Mouse (Mus musculus) embryonic fibroblast, embryonic 13.5 days (primary cell): ENCODE measurements around the gene Kif1b. TPM values are rescaled to one million over a fixed set of nuclear protein-coding genes. Genes with fewer than 3 reads are reported as not detected.

Source experiments
- H3K27ac ChIP-seq: 2 replicates; pipeline ENCODE4 v1.5.1; 2012; ENCODE audit warnings: low read length, control low read depth, inconsistent platforms; ENCODE audit not compliant: insufficient read depth
- H3K4me1 ChIP-seq: 2 replicates; pipeline ENCODE4 v1.6.1; 2011; ENCODE audit warnings: low read length; ENCODE audit not compliant: control insufficient read depth, insufficient read depth
- H3K4me3 ChIP-seq: 2 replicates; pipeline ENCODE4 v1.5.1; 2011; ENCODE audit warnings: mild to moderate bottlenecking, control low read depth, low read length; ENCODE audit not compliant: insufficient read depth
- CTCF ChIP-seq: IDR thresholded peaks from 2 replicates; pipeline ENCODE4 v1.5.1; 2011; ENCODE audit warnings: mild to moderate bottlenecking, control low read depth, low read length, moderate library complexity, borderline replicate concordance; ENCODE audit not compliant: insufficient read depth
- POLR2A ChIP-seq: IDR thresholded peaks from 2 replicates; pipeline ENCODE4 v1.6.1; 2011; ENCODE audit warnings: low read depth, mild to moderate bottlenecking, control low read depth, low read length, moderate library complexity
- polyA plus RNA-seq: library from polyadenylated mRNA; stranded (reverse); fragments of >200 nt; gene quantifications from 2 replicates; pipeline ENCODE4 v1.2.4, GENCODE M21; 2011; ENCODE audit warnings: low read depth; ENCODE audit not compliant: missing spikeins, insufficient read length

Kif1b gene
- polyA plus RNA-seq, 1 experiment = 79.8 TPM

DNA sequence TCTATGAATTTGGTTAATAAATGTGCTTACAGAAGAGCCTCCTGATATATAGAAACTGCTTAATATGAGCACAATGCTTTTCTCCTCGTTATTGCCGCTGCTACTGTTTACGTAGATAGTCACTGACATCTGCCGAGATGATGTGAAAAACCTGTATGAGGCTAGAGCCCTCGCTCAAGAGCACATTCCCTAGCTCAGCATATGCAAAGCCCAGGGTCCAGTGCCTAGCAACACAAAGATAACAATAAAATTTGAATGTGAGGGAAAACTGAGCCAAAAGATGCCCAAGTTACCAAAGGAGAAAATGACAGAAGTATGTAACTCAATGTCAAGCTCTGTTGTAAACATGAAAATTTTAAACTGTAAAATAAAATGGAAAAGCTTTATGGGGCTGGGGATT lies 4.0 kb downstream of the Kif1b start:
- TF ChIP-seq POLR2A (no peak), CTCF (no peak)
- no peak overlapping the region for H3K27ac ChIP-seq
- peaks cover 3% of the 10 kb centered on the region; the same call in 1 of the 2 replicates for H3K4me1 ChIP-seq
- H3K4me3 ChIP-seq = no peak overlapping the region

GRCm38 (mm10) chr4:149302751-149303150 lies 4.7 kb downstream of the Kif1b start:
- TF ChIP-seq POLR2A = no peak
- H3K4me3 ChIP-seq = no peak overlapping the region
- H3K4me1 ChIP-seq = peaks cover 3% of the 10 kb centered on the region; the same call in 1 of the 2 replicates
- H3K27ac ChIP-seq = no peak overlapping the region

DNA sequence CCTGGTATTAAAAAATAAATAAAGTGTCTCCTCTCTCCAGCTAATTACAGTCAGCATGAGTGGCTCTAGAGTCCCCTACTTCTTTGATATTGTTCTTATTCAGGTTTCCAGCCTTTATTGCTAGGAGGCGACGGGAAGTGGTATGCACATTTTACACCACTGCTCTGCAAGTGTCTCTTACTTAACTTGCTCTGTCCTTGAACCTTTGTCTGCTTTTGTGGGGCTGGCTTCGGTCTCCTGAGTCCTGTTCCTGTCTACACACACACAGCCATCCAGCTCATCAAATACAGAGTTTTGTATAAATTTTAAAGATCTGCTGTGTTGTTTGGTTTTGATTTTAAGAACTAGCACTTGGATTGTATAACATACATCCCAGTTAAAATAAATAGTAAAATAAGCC lies 5.4 kb downstream of the Kif1b start:
- TF ChIP-seq CTCF = no peak
- TF ChIP-seq POLR2A = no peak
- peaks cover 3% of the 10 kb centered on the region; the same call in 1 of the 2 replicates for H3K4me1 ChIP-seq
- H3K4me3 ChIP-seq = no peak overlapping the region
- no peak overlapping the region for H3K27ac ChIP-seq

DNA sequence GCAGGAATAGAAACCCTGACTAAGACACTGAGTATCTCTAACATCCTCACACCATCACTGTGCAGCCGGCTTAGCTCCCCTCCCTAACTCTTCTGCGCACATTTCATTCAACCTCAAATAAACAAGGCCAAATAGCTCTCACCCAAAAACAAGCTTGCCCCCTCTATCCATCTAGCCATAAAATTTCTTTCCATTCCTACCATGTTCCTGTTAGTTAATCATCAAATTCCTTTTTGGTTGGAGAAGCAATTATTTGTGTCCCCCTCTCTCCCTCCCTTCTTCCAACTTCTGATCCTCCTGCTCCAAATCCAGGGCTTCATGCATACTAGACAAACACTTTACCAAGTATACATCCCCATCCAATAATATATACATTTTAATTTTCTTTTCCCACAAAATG lies 11.0 kb downstream of the Kif1b start:
- 0 out of 2 replicates have a peak overlapping the region, but pooled peaks have one; percentile 2 for H3K27ac ChIP-seq
- no peak overlapping the region for H3K4me3 ChIP-seq
- peaks cover 9% of the 10 kb centered on the region; the same call in 1 of the 2 replicates for H3K4me1 ChIP-seq
- TF ChIP-seq POLR2A (no peak), CTCF (no peak)

GRCm38 (mm10) chr4:149292984-149293383 lies 14.5 kb downstream of the Kif1b start:
- Histone ChIP-seq H3K4me3 (no peak overlapping the region), H3K27ac (no peak overlapping the region), H3K4me1 (peaks cover 6% of the 10 kb centered on the region; the same call in 1 of the 2 replicates)
- TF ChIP-seq POLR2A (no peak), CTCF (no peak)

DNA sequence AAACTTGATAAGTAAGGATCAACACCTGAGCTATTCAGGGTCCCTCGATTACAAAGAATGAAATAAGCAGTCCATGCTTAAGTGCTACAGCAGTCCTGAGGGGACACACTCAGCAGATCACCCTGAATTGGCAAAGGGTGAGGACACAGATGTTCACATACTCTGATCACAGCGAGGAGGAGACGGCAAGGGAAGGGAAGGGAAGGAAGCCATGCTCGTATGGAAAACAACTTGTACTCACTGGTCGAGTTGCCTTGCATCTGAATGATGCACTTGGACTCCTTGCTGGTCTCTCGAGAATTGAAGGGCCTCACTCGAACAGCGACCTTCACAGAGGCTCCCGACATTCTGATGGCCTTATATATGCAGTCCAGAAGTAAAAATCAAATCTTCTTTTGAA lies 16.4 kb downstream of the Kif1b start:
- no peak overlapping the region for H3K27ac ChIP-seq
- no peak overlapping the region for H3K4me3 ChIP-seq
- peaks cover 9% of the 10 kb centered on the region; the same call in 1 of the 2 replicates for H3K4me1 ChIP-seq
- TF ChIP-seq CTCF (no peak), POLR2A (no peak)

- Histone ChIP-seq H3K4me1 (peaks cover 6% of the 10 kb centered on the region; the same call in 1 of the 2 replicates), H3K4me3 (no peak overlapping the region), H3K27ac (no peak overlapping the region)
- TF ChIP-seq POLR2A = no peak
- no peak for TF ChIP-seq CTCF
These were observed 17.2 kb downstream of the Kif1b start for GRCm38 (mm10) chr4:149290157-149290750.

DNA sequence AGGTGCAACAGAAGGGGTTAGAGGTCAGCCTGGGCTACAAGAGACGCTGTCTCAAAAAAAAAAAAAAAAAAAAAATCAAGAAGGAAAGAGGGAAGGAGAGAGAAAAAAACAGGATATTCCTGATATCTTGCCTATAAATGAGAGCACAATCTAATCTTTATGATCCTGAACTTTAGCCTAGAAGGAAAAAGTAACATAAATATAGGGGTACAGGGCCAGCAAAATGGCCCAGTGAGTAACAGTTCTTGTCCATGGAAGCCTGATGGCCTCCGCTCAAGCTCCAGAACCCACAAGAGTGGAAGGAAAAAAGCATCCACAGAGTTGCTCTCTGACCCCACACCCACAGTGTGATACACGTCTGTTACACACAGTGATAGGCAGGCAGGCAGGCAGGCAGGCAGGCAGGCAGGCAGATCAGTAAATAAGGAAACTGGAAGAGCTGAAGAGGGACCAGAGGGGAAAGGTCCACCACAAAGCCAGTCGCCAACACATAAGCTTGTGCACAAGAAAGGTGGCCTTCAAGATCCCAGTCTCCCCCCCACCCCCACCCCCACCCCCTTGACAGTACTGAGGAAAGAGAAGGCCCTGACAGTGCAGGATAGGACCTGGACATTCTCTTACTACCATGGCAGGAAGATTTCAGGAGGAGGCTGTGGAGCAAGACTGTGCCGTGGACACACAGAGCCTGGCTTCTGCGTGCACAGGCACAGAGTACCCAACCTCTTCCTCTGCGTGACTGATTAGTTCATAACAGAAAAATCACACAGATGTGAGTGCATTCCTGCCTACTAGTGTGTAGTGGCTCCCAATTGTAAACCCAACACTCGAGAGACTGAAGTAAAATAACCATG lies 21.0 kb downstream of the Kif1b start:
- H3K4me1 ChIP-seq = peaks cover 24% of the 10 kb centered on the region
- no peak for TF ChIP-seq POLR2A
- TF ChIP-seq CTCF = no peak
- H3K27ac ChIP-seq = no peak overlapping the region
- no peak overlapping the region for H3K4me3 ChIP-seq

- TF ChIP-seq POLR2A (no peak), CTCF (no peak)
- Histone ChIP-seq H3K27ac (no peak overlapping the region), H3K4me1 (peaks cover 24% of the 10 kb centered on the region), H3K4me3 (no peak overlapping the region)
These were observed 21.8 kb downstream of the Kif1b start for GRCm38 (mm10) chr4:149285691-149286090.

DNA sequence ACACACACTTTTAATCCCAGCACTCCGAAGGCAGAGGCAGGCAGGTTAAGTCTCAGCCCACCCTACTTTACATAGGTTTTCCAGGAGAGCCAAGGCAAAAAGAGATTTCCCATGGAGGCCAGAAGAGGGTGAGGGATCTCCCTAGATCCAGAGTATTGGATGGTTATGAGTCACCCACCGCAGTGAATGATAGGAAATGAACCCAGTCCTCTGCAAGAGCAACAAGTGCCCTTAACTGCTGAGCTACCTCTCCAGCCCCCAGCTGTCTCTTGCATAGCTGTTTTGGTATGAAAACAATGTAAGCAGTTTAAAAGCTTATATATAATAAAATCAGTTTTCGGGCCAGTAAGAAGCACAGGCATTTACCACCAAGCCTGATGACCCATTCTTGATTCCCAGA lies 24.5 kb downstream of the Kif1b start:
- Histone ChIP-seq H3K4me3 (no peak overlapping the region), H3K4me1 (peaks cover 28% of the 10 kb centered on the region), H3K27ac (0 out of 2 replicates have a peak overlapping the region, but pooled peaks have one; percentile 32)
- no peak for TF ChIP-seq CTCF
- TF ChIP-seq POLR2A = no peak
